Mouse (Mus musculus) myocyte (in vitro differentiated cells): Measurements from ENCODE around the gene Mthfd2. TPM values are rescaled to one million over a fixed set of nuclear protein-coding genes. Genes with fewer than 3 reads are reported as not detected.

Source experiments
- H3K27me3 ChIP-seq: one replicate; pipeline ENCODE4 v1.6.1; 2011; ENCODE audit not compliant: control insufficient read depth, insufficient read depth, insufficient read length
- H3K36me3 ChIP-seq: one replicate; pipeline ENCODE4 v1.6.1; 2011; ENCODE audit not compliant: control insufficient read depth, insufficient read depth
- H3K4me2 ChIP-seq: one replicate; pipeline ENCODE4 v1.6.1; 2011; ENCODE audit warnings: low read depth, control low read depth
- H3K4me3 ChIP-seq: one replicate; pipeline ENCODE4 v1.5.1; 2011; ENCODE audit warnings: mild to moderate bottlenecking, control low read depth, moderate library complexity
- H3K79me2 ChIP-seq: one replicate; pipeline ENCODE4 v1.6.1; 2011; ENCODE audit not compliant: control insufficient read depth, insufficient read depth
- H3ac ChIP-seq: one replicate; pipeline ENCODE4 v1.6.1; 2011; ENCODE audit not compliant: control insufficient read depth, insufficient read length
- CEBPB ChIP-seq: IDR thresholded peaks from 2 replicates; pipeline ENCODE4 v1.6.1; 2011; ENCODE audit warnings: mild to moderate bottlenecking, moderate library complexity; ENCODE audit not compliant: poor library complexity, insufficient read depth, severe bottlenecking
- E2F4 ChIP-seq: IDR thresholded peaks from one replicate; pipeline ENCODE4 v1.6.1; 2011; ENCODE audit warnings: mild to moderate bottlenecking, control low read depth, moderate library complexity; ENCODE audit not compliant: insufficient read depth
- MAX ChIP-seq: IDR thresholded peaks from one replicate; pipeline ENCODE4 v1.6.1; 2011; ENCODE audit warnings: low read depth, mild to moderate bottlenecking, control low read depth
- MYOD1 ChIP-seq, 3 experiments: IDR thresholded peaks; one replicate each; pipeline ENCODE4 v1.6.1; 2011; ENCODE audit warnings: control low read depth in 2 of 3, low read depth in 2 of 3, mild to moderate bottlenecking in 2 of 3, moderate library complexity in 1 of 3; ENCODE audit not compliant: insufficient read length in 2 of 3, control insufficient read depth in 1 of 3
- MYOG ChIP-seq, 3 experiments: IDR thresholded peaks; one replicate each; pipeline ENCODE4 v1.6.1; 2011; ENCODE audit warnings: control low read depth in 2 of 3, low read depth in 2 of 3, mild to moderate bottlenecking in 2 of 3; ENCODE audit not compliant: insufficient read length in 2 of 3, control insufficient read depth in 1 of 3, insufficient read depth in 1 of 3
- POLR2A ChIP-seq: IDR thresholded peaks from one replicate; pipeline ENCODE4 v1.6.1; 2011; ENCODE audit warnings: low read depth, mild to moderate bottlenecking, control low read depth, moderate library complexity; ENCODE audit not compliant: insufficient read length
- POLR2AphosphoS2 ChIP-seq: IDR thresholded peaks from one replicate; pipeline ENCODE4 v1.6.1; 2011; ENCODE audit warnings: low read depth, control low read depth; ENCODE audit not compliant: insufficient read length
- REST ChIP-seq: IDR thresholded peaks from one replicate; pipeline ENCODE4 v1.6.1; 2011; ENCODE audit warnings: mild to moderate bottlenecking, control low read depth, moderate library complexity; ENCODE audit not compliant: insufficient read depth, insufficient read length
- SRF ChIP-seq: IDR thresholded peaks from one replicate; pipeline ENCODE4 v1.6.1; 2011; ENCODE audit warnings: low read depth; ENCODE audit not compliant: control insufficient read depth, insufficient read length
- TCF12 ChIP-seq: IDR thresholded peaks from one replicate; pipeline ENCODE4 v1.6.1; 2011; ENCODE audit warnings: mild to moderate bottlenecking, control low read depth; ENCODE audit not compliant: poor library complexity, insufficient read depth, severe bottlenecking
- TCF3 ChIP-seq: IDR thresholded peaks from one replicate; pipeline ENCODE4 v1.6.1; 2011; ENCODE audit warnings: low read depth, control low read depth; ENCODE audit not compliant: insufficient read length
- USF1 ChIP-seq: IDR thresholded peaks from one replicate; pipeline ENCODE4 v1.6.1; 2011; ENCODE audit warnings: low read depth, mild to moderate bottlenecking, control low read depth, moderate library complexity
- polyA plus RNA-seq: library from polyadenylated mRNA; unstranded; fragments of >200 nt; fragmentation: generic; extraction: Trizol; gene quantifications from one replicate; pipeline ENCODE4 v1.2.1, GENCODE M21; 2012; ENCODE audit warnings: missing spikeins

Mthfd2 gene
- polyA plus RNA-seq, 1 experiment, result 260 TPM

GRCm38 (mm10) chr6:83352666-83353410 is 27.1 kb upstream of the Mthfd2 start:
- no peak overlapping the region for H3ac ChIP-seq
- no peaks in the 10 kb centered on the region for H3K36me3 ChIP-seq
- H3K79me2 ChIP-seq, result peaks cover 10% of the 10 kb centered on the region
- H3K4me3 ChIP-seq, result no peak overlapping the region
- no peak overlapping the region for H3K4me2 ChIP-seq
- TF ChIP-seq REST (no peak), MYOG (IDR thresholded peaks at IDR 0.05; ENCODE audit: control insufficient read depth in 1 of 3, insufficient read depth in 1 of 3, insufficient read length in 2 of 3, low read depth in 2 of 3) (no peak), POLR2AphosphoS2 (peak; percentile 42), TCF3 (no peak), MAX (no peak), CEBPB (no peak)
- no peaks in the 10 kb centered on the region for H3K27me3 ChIP-seq

DNA sequence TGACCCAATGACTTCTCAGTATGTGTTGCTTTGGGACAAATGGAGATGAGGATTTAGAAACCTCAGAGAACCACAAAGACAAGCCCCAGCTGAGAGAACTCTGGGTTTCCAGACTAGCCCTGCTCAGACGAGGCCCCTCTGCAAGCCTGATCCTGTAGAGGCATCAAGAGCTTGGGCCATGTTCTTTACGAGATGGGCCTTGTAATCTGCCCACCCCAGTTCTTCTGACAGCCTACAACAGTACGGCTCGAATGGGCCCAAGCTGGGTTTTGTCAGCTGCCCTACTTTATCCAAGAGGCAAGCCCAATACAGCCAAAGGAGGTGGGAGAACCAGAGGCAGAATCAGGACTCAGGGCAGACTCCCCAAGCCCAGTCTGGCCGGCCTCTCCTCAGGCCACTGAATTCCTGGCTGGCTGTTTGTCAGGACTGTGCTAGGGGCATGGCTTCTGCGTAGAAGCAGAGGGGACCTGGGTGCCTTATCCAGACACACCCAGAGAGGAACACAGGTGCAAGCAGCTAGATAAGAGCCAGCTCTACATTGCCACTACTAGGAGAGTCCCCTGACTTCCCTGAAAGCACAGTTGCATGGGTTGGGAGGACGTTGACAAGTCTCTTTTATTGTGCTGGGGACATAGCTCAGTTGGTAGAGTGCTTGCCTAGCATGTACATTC is 25.9 kb upstream of the Mthfd2 start:
- H3K27me3 ChIP-seq, result no peaks in the 10 kb centered on the region
- H3K4me2 ChIP-seq, result no peak overlapping the region
- no peak for TF ChIP-seq MYOG (IDR thresholded peaks at IDR 0.05; ENCODE audit: control insufficient read depth in 1 of 3, insufficient read depth in 1 of 3, insufficient read length in 2 of 3, low read depth in 2 of 3)
- TF ChIP-seq SRF, result no peak
- TF ChIP-seq TCF3, result no peak
- TF ChIP-seq USF1, result no peak
- TF ChIP-seq CEBPB, result no peak
- TF ChIP-seq POLR2A, result no peak
- no peak for TF ChIP-seq MYOD1 (IDR thresholded peaks at IDR 0.05; ENCODE audit: control insufficient read depth in 1 of 3, insufficient read length in 2 of 3, low read depth in 2 of 3)
- TF ChIP-seq POLR2AphosphoS2, result no peak
- no peak for TF ChIP-seq REST
- no peak for TF ChIP-seq MAX
- no peak for TF ChIP-seq E2F4
- no peak for TF ChIP-seq TCF12
- no peak overlapping the region for H3K4me3 ChIP-seq
- no peak overlapping the region for H3ac ChIP-seq
- H3K79me2 ChIP-seq, result peaks cover 10% of the 10 kb centered on the region
- H3K36me3 ChIP-seq, result no peaks in the 10 kb centered on the region

- Histone ChIP-seq H3K4me3 (peak overlapping the region; percentile 38), H3K79me2 (peaks cover 10% of the 10 kb centered on the region), H3K27me3 (no peaks in the 10 kb centered on the region), H3K4me2 (no peak overlapping the region), H3K36me3 (no peaks in the 10 kb centered on the region), H3ac (no peak overlapping the region)
- no peak for TF ChIP-seq USF1
- TF ChIP-seq REST, result no peak
- TF ChIP-seq POLR2AphosphoS2, result peak; percentile 10
- no peak for TF ChIP-seq TCF12
Observed at GRCm38 (mm10) chr6:83350851-83351405, 25.2 kb upstream of the Mthfd2 start.

DNA sequence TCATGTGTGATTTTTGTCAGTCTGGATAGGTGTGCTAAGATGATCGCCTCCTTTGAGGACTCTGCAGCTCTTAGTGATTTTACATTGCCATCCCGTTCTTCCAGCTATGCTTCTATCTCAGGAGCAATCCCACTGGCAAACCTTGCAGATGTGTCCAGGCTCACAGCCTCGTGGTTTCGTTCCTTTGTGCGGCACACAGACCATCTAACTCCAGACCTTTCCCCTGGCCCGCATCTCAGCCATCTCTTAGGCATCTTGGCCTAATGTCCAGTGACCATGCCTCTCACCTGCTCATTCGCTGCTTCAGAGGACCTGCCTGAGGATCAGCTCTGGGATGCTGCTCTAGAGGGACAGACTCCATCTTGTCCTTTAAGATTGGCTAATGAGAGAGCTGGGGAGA is 24.5 kb upstream of the Mthfd2 start:
- H3K27me3 ChIP-seq, result no peaks in the 10 kb centered on the region
- H3ac ChIP-seq, result peak overlapping the region; percentile 68
- H3K4me2 ChIP-seq, result peak overlapping the region; percentile 77
- no peaks in the 10 kb centered on the region for H3K36me3 ChIP-seq
- peak overlapping the region; percentile 38 for H3K4me3 ChIP-seq
- TF ChIP-seq MYOG (IDR thresholded peaks at IDR 0.05; ENCODE audit: control insufficient read depth in 1 of 3, insufficient read depth in 1 of 3, insufficient read length in 2 of 3, low read depth in 2 of 3) (no peak), CEBPB (no peak), MYOD1 (IDR thresholded peaks at IDR 0.05; ENCODE audit: control insufficient read depth in 1 of 3, insufficient read length in 2 of 3, low read depth in 2 of 3) (no peak), MAX (no peak)
- peaks cover 10% of the 10 kb centered on the region for H3K79me2 ChIP-seq

DNA sequence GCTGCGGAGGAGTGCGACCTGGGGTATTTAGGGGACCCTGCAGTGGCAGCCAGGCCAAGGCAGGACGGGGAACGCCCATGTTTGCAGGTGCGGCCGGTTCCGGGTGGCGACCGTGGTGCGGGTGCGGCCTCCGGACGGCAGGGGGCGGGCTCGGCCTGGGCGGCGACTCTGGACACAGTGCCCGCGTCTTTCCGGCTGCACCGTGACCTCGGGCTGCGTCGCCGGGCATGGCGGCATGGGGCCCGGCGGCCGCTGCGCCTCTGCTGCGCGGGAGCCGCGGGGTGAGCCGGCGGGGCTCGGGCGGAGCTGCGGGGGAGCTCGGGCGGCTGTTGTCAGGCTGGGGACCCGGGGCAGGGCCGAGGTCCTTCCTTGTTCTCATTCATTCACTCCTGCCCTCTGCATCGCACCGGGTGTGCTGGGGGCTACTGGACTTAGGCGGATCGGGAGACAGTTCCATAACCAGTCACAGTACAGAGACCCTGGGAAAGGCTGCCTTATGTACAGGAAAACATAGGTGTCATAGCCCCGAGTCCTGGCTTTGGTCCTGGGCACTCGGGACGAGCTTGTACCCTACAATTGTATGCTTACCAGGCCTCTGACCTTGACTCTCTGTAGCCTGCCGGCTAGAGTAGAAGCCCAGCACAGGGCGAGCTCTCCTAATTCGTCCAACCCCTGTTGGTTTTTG is 23.7 kb upstream of the Mthfd2 start:
- H3K4me3 ChIP-seq, result peak overlapping the region; percentile 38
- peaks cover 10% of the 10 kb centered on the region for H3K79me2 ChIP-seq
- H3K36me3 ChIP-seq, result no peaks in the 10 kb centered on the region
- H3ac ChIP-seq, result peak overlapping the region; percentile 68
- H3K27me3 ChIP-seq, result no peaks in the 10 kb centered on the region
- peak overlapping the region; percentile 77 for H3K4me2 ChIP-seq
- TF ChIP-seq TCF3 (peak; percentile 10), E2F4 (peak; percentile 15), CEBPB (no peak), MYOG (IDR thresholded peaks at IDR 0.05; ENCODE audit: control insufficient read depth in 1 of 3, insufficient read depth in 1 of 3, insufficient read length in 2 of 3, low read depth in 2 of 3) (peak in 2 of 3 experiments; percentile 37 to 58), POLR2A (peak; percentile 98), MAX (no peak), POLR2AphosphoS2 (peak; percentile 96), TCF12 (no peak), USF1 (no peak), REST (peak; percentile 21), MYOD1 (IDR thresholded peaks at IDR 0.05; ENCODE audit: control insufficient read depth in 1 of 3, insufficient read length in 2 of 3, low read depth in 2 of 3) (peak in 1 of 3 experiments; percentile 57), SRF (peak; percentile 59)
